Mouse (Mus musculus): Measurements from ENCODE around the gene Ndnf.

DNA sequence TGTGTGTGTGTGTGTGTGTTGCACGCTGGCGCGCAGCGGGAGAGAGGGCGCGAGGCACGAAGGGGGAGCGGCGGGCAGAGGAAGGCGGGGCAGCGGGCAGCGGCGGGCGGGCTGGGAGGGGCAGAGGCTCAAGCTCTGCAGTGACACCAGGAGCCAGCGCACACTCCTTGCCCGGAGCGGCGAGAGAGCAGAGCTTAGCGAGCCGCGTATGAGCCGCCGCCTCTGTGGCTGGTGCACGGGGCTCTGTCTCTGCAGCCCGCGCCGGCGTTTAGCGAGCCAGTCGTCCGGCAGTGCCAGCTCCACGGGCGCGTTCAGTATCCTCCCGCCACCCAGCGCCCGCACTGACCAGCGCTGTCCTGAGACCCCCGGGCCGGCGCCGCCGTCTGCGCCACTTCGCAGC, at the start of gene Ndnf:
- TF ChIP-seq CTCF (IDR thresholded peaks at IDR 0.05; ENCODE audit: borderline replicate concordance, insufficient read depth, low read depth, low read length) (no peak), POLR2A (IDR thresholded peaks at IDR 0.05; ENCODE audit: borderline replicate concordance, insufficient read depth, low read length) (0 out of 2 replicates have a peak, but pooled peaks have one; percentile 22)

All from cerebellum, adult 2 months (tissue).